Mouse (Mus musculus) retina, postnatal 1 day (tissue): ENCODE measurements at regions not wholly inside any gene's neighbourhood (a gene's known extent, or its start where the extent isn't known, plus 50 kb on each side); places are given as distances from the start of the nearest gene placed in this dataset.
A peak's percentile ranks its signal among the peaks of the same experiment; 100 is the strongest.

Experiments
- DNase-seq: peaks from one replicate; pipeline ENCODE4 v3.0.0-alpha.2; 2012

DNA sequence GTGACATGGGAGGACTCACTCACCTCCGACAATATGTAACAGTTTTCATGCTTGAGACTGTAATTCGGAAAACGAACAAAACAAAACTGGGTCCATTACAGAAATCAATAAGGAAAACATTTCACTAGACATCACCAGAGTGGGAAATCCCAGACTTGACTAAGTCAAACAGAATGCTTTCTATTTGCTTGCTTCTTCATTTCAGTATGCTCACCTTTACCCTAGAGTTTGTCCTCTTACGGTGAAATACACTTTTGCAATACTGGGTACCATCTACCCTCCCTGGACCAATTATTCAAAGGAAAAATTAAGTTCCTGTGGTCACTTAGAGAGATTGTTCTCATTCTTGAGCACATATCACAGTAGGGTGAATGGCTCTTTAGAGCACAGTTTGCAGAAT, 613.4 kb upstream of the 4930412O13Rik start:
- no peak for DNase-seq

DNA sequence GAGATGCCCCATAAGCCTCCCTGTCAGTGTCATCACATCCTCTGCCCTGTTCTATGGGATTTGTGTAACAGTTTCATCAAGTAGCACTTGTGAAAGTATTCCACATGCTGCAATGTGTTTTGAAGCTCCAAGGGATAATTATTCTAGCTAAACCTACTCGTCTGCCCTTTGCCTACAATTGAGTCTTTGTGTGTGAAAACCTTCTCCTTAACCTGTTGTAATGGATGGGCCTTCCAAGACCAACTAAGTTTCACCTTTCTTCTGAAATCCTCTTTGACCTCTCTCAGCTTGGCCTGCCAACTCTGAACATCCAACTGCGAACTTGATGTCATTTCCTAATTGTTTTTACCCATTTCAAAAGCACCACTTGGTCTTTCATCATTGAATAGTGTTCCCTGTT, 597.6 kb upstream of the 4930412O13Rik start:
- no peak for DNase-seq

DNA sequence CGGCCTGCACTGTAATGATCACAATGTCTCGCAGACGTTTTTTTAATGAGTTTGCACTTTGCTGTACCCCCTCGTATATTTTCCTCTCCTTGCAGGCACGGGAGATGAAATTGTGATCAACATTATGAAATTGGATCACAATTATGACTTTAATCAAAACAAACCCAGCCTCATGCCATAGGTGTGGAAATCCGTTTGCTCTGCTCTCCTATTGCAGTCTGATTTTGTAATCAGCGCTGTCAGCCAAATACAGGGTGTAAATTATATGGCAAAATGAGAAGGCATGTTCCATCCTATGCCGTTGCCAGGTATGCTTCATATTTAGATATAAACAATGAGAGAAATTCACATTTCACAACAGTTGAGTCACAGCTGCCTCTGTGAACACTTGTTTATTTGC, 595.3 kb upstream of the 4930412O13Rik start:
- DNase-seq = no peak

- DNase-seq = no peak
Measured at GRCm38 (mm10) chr2:9287077-9287476, 594.0 kb upstream of the 4930412O13Rik start.

DNA sequence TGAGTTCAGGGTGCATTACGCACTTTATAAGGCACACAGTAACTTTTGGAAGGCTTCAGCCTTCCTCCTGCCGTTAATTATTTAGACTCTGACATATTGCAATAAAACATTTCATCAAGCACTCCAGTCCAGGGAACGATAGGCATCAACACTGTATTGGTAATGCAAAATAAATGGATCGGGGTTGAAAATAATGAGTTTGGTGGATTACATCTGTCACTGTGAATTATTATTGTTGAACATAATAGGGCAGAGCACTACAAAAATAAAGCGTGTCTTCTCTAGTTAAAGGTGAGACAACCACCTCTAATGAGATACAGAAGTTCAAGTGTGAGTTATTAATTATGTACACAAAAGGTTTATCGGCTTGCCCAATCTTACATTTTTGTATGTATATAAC, 593.4 kb upstream of the 4930412O13Rik start:
- no peak for DNase-seq

DNA sequence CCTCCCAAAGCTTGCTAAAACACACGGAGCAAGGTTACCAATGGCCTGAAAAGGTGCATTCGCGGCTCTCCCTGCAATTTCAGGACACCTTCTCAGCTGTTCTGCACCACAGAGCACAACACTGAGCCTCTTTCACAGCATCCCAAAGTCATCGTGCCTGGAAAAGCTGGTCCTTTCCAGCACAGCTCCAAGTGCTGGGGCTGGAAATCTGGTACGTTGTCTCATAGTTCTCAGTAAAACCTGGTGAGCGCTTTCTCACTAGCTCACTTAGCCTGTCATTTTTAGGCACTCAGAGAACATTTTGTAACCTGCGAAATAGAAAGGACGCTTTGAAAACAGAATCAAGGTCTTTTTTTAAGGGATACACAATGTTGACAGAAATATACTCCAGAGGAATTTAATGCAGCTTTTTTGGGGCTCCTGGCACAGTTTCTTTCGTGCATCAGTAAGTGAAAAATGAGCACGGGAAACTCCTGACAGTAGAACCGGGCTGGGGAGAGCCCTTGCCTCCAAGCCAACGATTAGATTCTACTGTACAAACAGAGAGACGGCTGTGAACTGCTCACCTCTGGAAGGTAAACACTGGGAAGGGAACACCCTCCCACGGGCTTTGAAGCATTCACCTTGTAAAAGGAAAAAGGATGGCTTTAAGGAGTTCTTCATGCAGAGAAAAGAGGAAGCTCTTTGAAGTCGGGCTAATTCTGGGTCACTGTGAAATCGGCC, 549.3 kb upstream of the 4930412O13Rik start:
- DNase-seq = peak; percentile 16

DNA sequence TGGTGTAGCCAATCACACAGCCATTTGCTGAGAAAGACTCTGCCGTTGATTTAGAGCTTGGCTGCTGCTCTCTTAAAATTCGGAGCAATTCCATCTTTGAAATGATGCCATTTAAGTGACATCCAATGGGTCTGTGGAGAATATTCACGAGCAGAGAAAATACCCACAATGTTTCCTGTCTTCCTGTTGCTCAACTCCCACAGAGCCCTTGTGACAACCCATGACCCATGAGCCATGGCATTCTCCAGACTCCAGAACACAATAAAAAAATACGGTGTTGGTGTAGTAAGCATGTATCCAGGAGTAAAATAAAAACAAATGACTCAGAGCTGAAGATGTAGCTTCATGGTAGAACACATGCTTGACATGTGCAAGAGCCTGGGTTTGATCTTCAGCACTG, 532.1 kb upstream of the 4930412O13Rik start:
- no peak for DNase-seq

DNA sequence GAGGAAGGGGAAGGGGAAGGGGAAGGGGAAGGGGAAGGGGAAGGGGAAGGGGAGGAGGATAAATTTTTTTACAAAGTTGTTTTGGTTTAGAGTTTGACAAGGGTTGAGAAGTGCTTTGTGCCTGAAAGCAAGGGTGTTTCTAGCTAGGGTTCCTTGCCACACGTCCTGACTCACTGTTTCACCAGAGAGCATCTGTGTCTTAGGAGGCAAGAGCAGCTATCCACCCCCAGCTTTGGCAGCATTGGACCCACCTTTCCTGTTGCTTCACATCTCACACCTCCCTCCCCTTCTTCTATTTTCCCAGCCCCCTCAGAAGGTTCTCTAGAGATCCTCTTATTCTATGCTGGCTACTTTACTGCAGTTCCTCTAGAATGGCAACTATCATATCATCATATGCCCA, 531.1 kb upstream of the 4930412O13Rik start:
- DNase-seq = no peak

DNA sequence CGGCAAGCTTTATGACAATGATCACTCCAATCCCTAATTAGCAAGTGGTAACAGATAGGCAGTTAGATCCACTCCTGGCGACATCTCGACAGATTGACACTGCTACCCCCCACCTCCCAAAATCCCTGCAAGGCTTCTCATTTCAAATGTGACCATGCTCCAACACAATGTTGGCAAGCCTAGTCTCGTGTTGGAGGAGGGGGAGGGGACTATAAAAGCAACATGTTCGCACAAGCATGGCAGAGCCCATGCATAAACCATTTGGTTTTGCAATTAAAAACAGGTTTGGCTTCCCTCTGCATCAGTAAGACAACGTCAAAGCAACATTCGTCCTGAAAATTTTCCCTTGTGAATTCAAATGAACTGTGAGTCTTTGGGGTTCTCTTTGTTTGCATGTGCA, 528.9 kb upstream of the 4930412O13Rik start:
- DNase-seq = no peak

DNA sequence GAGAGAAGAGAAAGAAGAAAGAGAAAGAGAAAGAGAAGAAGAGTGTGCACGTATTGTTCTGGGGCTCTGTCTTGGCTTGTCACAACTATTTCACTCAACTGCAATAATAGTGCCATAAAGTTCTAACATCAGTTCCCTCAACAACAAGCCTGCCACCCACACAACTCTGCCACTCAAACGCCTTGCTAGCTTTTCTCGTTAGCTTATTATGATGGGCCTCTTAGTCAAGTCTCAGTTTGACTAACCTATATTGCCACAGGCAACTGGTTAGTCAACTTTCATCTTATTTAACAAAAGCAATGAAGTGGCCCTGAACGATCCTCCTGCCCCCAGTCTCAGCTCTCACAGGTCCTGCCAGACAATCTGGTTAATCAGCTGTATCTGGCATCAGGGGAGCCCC, 521.0 kb upstream of the 4930412O13Rik start:
- DNase-seq = no peak

- DNase-seq = no peak
Measured at GRCm38 (mm10) chr2:9367801-9368584, 513.1 kb upstream of the 4930412O13Rik start.

DNA sequence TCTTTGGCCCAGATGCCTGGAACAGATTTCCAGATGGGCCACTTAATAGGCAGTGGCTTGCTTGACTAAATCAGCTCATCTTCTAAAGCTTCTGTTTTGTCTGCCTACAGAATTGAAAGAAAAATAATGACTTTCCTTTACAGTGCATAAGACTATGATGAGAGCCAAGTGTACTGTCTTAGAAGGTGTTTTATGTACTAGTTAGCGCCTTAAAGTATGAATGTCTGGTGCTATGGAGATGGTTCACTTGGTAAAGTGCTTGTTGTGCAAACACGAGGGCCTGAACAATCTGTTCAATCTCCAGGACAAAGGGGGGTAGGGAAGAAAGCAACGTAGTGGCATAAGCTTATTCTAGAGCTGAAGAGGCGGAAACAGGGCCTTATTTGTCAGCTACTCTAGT, 511.5 kb upstream of the 4930412O13Rik start:
- DNase-seq = peak; percentile 57

GRCm38 (mm10) chr2:9386566-9386965, 494.5 kb upstream of the 4930412O13Rik start:
- no peak for DNase-seq

- DNase-seq = no peak
Measured at GRCm38 (mm10) chr2:9388058-9388457, 493.0 kb upstream of the 4930412O13Rik start.

GRCm38 (mm10) chr2:9395379-9395999, 485.6 kb upstream of the 4930412O13Rik start:
- no peak for DNase-seq

GRCm38 (mm10) chr2:9401461-9401860, 479.6 kb upstream of the 4930412O13Rik start:
- no peak for DNase-seq

DNA sequence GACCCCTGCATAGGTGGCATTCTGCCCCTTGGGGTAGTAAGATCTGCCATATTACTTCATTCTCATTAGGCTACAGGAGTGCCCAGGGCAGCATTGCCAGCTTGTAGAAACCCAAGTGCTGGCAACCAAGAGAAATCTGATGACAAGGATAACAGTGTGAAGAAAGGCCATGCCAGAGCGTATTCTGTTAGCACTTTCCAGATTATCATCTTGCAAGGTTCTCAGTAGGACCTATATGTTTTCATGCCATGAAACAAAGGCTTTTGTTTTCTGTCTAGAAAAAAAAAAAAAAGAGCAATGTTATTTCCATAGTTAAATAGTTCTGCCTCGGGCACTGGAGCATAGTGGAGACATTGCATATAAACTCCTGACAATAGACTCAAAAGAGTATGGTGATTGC, 478.8 kb upstream of the 4930412O13Rik start:
- no peak for DNase-seq

DNA sequence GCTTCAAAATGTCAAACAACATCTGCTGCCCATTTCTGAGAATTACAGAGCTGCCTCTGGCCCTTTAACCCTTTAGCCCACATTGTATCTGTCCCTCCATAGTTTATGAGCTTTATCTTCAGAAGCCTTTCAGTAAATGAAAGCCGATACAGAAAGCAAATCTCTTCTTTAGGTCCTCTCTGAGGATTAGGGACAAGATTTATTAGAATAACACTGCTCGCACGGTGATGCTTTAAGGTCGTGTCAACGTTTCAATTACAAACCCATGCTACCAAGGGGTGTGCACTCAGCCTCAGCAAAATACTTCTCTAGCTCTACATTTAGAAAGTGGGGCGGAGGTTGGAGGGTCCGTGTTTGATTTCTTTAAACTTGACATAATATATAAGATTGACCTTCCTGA, 472.0 kb upstream of the 4930412O13Rik start:
- no peak for DNase-seq

GRCm38 (mm10) chr2:9422686-9423085, 458.4 kb upstream of the 4930412O13Rik start:
- no peak for DNase-seq

- no peak for DNase-seq
Measured at GRCm38 (mm10) chr2:9423534-9423933, 457.5 kb upstream of the 4930412O13Rik start.

GRCm38 (mm10) chr2:9433110-9433940, 447.7 kb upstream of the 4930412O13Rik start:
- DNase-seq = peak; percentile 20

DNA sequence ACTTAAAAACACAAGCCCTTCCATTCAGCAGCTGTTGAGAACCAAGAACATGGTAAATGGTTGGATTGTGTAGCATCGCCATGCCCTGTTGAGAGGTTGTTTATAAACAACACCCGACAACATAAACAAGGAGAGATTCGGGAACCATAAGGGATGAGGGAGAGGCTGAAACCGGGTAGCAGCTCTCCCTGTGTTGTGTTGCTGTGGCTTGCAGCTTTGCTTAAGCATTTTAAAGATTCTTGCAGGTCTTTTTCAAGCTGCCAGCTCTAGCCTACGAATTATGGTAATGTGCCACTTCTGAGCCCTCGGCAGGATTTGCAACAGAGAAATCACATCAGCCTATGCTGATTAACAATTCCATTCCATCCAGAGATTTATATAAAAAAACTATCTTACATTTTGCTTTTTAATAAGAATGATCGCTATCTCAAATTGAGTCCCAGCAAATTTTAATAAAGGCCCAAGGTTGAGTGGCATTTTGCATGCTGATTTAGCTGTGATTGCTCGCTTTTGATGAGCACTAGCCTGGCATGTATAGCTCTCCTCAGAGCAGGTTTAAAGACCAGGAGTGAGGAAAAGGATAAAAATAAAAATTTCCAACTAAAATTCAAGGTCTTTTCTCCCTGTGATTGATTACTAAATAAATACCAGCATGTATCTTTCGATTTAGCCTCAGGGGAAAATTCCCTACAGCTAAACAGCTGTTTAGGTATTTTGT, 445.7 kb upstream of the 4930412O13Rik start:
- no peak for DNase-seq
